ENCODE assay signal across 17 mouse cellular contexts in the genomic region with DNA sequence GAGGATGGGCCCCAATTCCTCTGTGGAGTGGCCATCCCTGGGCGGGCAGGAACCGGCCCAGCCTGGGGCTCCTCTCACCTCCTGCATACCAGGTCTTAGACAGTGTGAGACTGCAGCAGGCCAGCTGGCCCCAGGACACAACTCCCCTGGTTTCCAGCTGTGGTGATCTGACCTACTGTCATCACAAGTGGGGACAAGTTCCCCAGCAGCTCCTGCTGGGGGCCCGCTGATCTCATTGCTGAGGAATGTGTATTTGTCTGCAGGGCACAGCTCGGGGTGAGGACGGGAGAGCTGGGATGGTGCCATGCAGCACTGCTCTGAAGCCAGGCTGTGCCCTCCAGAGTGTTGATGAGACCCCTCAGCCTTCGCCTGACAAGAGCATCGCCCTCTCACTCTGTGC.
DNase-seq lines count a peak whose midpoint lies in the region; ATAC-seq and TF ChIP-seq lines count a peak whose summit lies in the region.
"Had no signal": no experiment of that assay in that cellular context is flagged by ENCODE, and none has a peak within 500 bp of the region (broad histone marks: within the 10 kb centered on the region; RNA-seq: fewer than 3 reads in every experiment).

No protein-coding gene starts in this region.

- peak; percentile 46; the same call in 1 of the 2 replicates for ATAC-seq in intestine, embryonic 15.5 days
- ATAC-seq in intestine, embryonic 16.5 days, result no peak; the same call in 1 of the 2 replicates
- no peak for ATAC-seq in inflammation-experienced regulatory T-cells, adult 6 months
- ATAC-seq: hindbrain, postnatal 0 days; midbrain, embryonic 15.5 days had no signal

- TF ChIP-seq CTCF in left cerebral cortex, adult 2 months (IDR thresholded peaks at IDR 0.05), result no peak

- WGBS in intestine, embryonic 15.5 days, result 47% methylated on average over 7 of the region's 7 CpGs
- 55% methylated on average over 7 of the region's 7 CpGs for WGBS in intestine, embryonic 16.5 days

- H3K36me3 ChIP-seq in intestine, embryonic 15.5 days, result no peaks in the 10 kb centered on the region
- no peaks in the 10 kb centered on the region for H3K36me3 ChIP-seq in intestine, embryonic 16.5 days (ENCODE audit: control insufficient read depth, insufficient read depth, low read length)
- H3K36me3 ChIP-seq: forebrain, embryonic 12.5 days; liver, embryonic 15.5 days; midbrain, embryonic 15.5 days; neural tube, embryonic 13.5 days had no signal

- H3K9ac ChIP-seq in intestine, embryonic 15.5 days, result no peak overlapping the region
- no peak overlapping the region for H3K9ac ChIP-seq in intestine, embryonic 16.5 days (ENCODE audit: low read depth, low read length)
- H3K9ac ChIP-seq: forebrain, embryonic 12.5 days; liver, embryonic 15.5 days; midbrain, embryonic 15.5 days; neural tube, embryonic 13.5 days had no signal

- H3K4me2 ChIP-seq in intestine, embryonic 15.5 days (replicated peaks), result no peak overlapping the region
- H3K4me2 ChIP-seq in intestine, embryonic 16.5 days (ENCODE audit: low read depth, low read length), result no peak overlapping the region
- H3K4me2 ChIP-seq: forebrain, embryonic 12.5 days; liver, embryonic 15.5 days; midbrain, embryonic 15.5 days; neural tube, embryonic 13.5 days had no signal

- no peak overlapping the region for H3K27ac ChIP-seq in intestine, embryonic 15.5 days
- no peak overlapping the region for H3K27ac ChIP-seq in intestine, embryonic 16.5 days (ENCODE audit: low read length)
- no peak overlapping the region for H3K27ac ChIP-seq in left cerebral cortex, adult 2 months
- H3K27ac ChIP-seq: forebrain, embryonic 12.5 days; hindbrain, postnatal 0 days; liver, embryonic 15.5 days; midbrain, embryonic 15.5 days; neural tube, embryonic 13.5 days had no signal

- 0 out of 2 replicates have a peak, but pooled peaks cover 12% of the 10 kb centered on the region for H3K4me1 ChIP-seq in intestine, embryonic 15.5 days (replicated peaks)
- peaks cover 13% of the 10 kb centered on the region for H3K4me1 ChIP-seq in intestine, embryonic 16.5 days (ENCODE audit: control insufficient read depth, insufficient read depth, low read length)
- H3K4me1 ChIP-seq: liver, embryonic 15.5 days; midbrain, embryonic 15.5 days; neural tube, embryonic 13.5 days had no signal

- intact Hi-C loops in left cerebral cortex, adult 2 months (cut with DNase I), result no loop called here

- no peaks in the 10 kb centered on the region for H3K9me3 ChIP-seq in intestine, embryonic 15.5 days
- no peaks in the 10 kb centered on the region for H3K9me3 ChIP-seq in intestine, embryonic 16.5 days (ENCODE audit: control insufficient read depth, low read length)
- H3K9me3 ChIP-seq: forebrain, embryonic 12.5 days; liver, embryonic 15.5 days; midbrain, embryonic 15.5 days; neural tube, embryonic 13.5 days had no signal

- no peak overlapping the region for H3K4me3 ChIP-seq in intestine, embryonic 15.5 days (replicated peaks)
- no peak overlapping the region for H3K4me3 ChIP-seq in intestine, embryonic 16.5 days (ENCODE audit: low read length)
- H3K4me3 ChIP-seq in left cerebral cortex, adult 2 months, result no peak overlapping the region
- H3K4me3 ChIP-seq: forebrain, embryonic 12.5 days; liver, embryonic 15.5 days; midbrain, embryonic 15.5 days; neural tube, embryonic 13.5 days had no signal

- H3K27me3 ChIP-seq in intestine, embryonic 15.5 days (replicated peaks), result no peaks in the 10 kb centered on the region
- no peaks in the 10 kb centered on the region for H3K27me3 ChIP-seq in intestine, embryonic 16.5 days (replicated peaks; ENCODE audit: control insufficient read depth, insufficient read depth, low read length)
- H3K27me3 ChIP-seq: forebrain, embryonic 12.5 days; liver, embryonic 15.5 days; midbrain, embryonic 15.5 days; neural tube, embryonic 13.5 days had no signal

- DNase-seq in urinary bladder, postnatal 14 days (ENCODE audit: low spot score), result peak; percentile 56
- DNase-seq in urinary bladder, adult 2 months (ENCODE audit: low spot score), result no peak
- peak; percentile 35 for DNase-seq in forelimb bud, embryonic 11.5 days (ENCODE audit: low read depth, low spot score)
- no peak for DNase-seq in left cerebral cortex, adult 2 months (ENCODE audit: extremely low spot score in 1 of 2, low spot score in 2 of 2)
- DNase-seq: adrenal gland, postnatal 36 days; cerebellum, adult 11 months; gastrocnemius, postnatal 14 days; kidney, postnatal 36 days; thymus, postnatal 4 days had no signal

Comparison
In these comparisons a context has a peak if more than half of its experiments do, and no peak if none do; other contexts are left out.
1. DNase-seq: peak in urinary bladder, postnatal 14 days (single experiment) and forelimb bud, embryonic 11.5 days (single experiment); none in urinary bladder, adult 2 months (single experiment) and left cerebral cortex, adult 2 months (0 of 2).